Mouse (Mus musculus) testis, adult 2 months (tissue): ENCODE results near the gene Gprin1. TPM values are rescaled to one million over a fixed set of nuclear protein-coding genes. Genes with fewer than 3 reads are reported as not detected.
A peak's percentile ranks its signal among the peaks of the same experiment; 100 is the strongest.

Experiments
- H3K27ac ChIP-seq: fragments of 200-500 bp; 2 replicates; pipeline ENCODE4 v1.5.1; 2012; ENCODE audit warnings: low read depth, low read length; ENCODE audit not compliant: control insufficient read depth, insufficient read depth
- H3K27me3 ChIP-seq: fragments of 200-500 bp; 2 replicates; pipeline ENCODE4 v1.6.1; 2012; ENCODE audit warnings: mild to moderate bottlenecking, low read length, moderate library complexity; ENCODE audit not compliant: control insufficient read depth, insufficient read depth
- H3K36me3 ChIP-seq: fragments of 200-500 bp; 2 replicates; pipeline ENCODE4 v1.6.1; 2012; ENCODE audit warnings: mild to moderate bottlenecking, low read length; ENCODE audit not compliant: control insufficient read depth, insufficient read depth
- H3K4me1 ChIP-seq: fragments of 200-500 bp; 2 replicates; pipeline ENCODE4 v1.6.1; 2012; ENCODE audit warnings: low read length; ENCODE audit not compliant: control insufficient read depth, insufficient read depth
- H3K4me3 ChIP-seq: fragments of 200-500 bp; 2 replicates; pipeline ENCODE4 v1.5.1; 2012; ENCODE audit warnings: low read depth, mild to moderate bottlenecking, low read length, moderate library complexity, mixed read lengths; ENCODE audit not compliant: control insufficient read depth
- CTCF ChIP-seq: fragments of 200-500 bp; IDR thresholded peaks from 2 replicates; pipeline ENCODE4 v1.5.1; 2012; ENCODE audit warnings: low read depth, mild to moderate bottlenecking, inconsistent platforms, low read length, moderate library complexity; ENCODE audit not compliant: control insufficient read depth, insufficient read depth, insufficient replicate concordance
- POLR2A ChIP-seq: fragments of 200-500 bp; IDR thresholded peaks from 2 replicates; pipeline ENCODE4 v1.6.1; 2012; ENCODE audit warnings: low read depth, mild to moderate bottlenecking, inconsistent platforms, low read length, moderate library complexity; ENCODE audit not compliant: control insufficient read depth
- polyA plus RNA-seq: library from polyadenylated mRNA; depleted of rRNA; stranded (reverse); fragments of >200 nt; gene quantifications from 2 replicates; pipeline ENCODE4 v1.2.3, GENCODE M21; 2012

Gprin1 gene
- polyA plus RNA-seq, 1 experiment: 0.06 TPM

GRCm38 (mm10) chr13:54714393-54714792 is 35.3 kb downstream of the Gprin1 start:
- Histone ChIP-seq H3K4me1 (no peaks in the 10 kb centered on the region), H3K36me3 (no peaks in the 10 kb centered on the region), H3K27me3 (no peaks in the 10 kb centered on the region), H3K27ac (no peak overlapping the region), H3K4me3 (no peak overlapping the region)
- no peak for TF ChIP-seq POLR2A
- no peak for TF ChIP-seq CTCF

GRCm38 (mm10) chr13:54710866-54711265 is 38.8 kb downstream of the Gprin1 start:
- no peak overlapping the region for H3K4me3 ChIP-seq
- no peaks in the 10 kb centered on the region for H3K4me1 ChIP-seq
- H3K36me3 ChIP-seq: no peaks in the 10 kb centered on the region
- TF ChIP-seq POLR2A (no peak), CTCF (no peak)
- no peaks in the 10 kb centered on the region for H3K27me3 ChIP-seq
- H3K27ac ChIP-seq: no peak overlapping the region

- TF ChIP-seq CTCF: no peak
- TF ChIP-seq POLR2A: no peak
- no peak overlapping the region for H3K27ac ChIP-seq
- no peak overlapping the region for H3K4me3 ChIP-seq
- H3K4me1 ChIP-seq: no peaks in the 10 kb centered on the region
- no peaks in the 10 kb centered on the region for H3K27me3 ChIP-seq
- no peaks in the 10 kb centered on the region for H3K36me3 ChIP-seq
These were observed 44.8 kb downstream of the Gprin1 start for GRCm38 (mm10) chr13:54704890-54705289.

- no peak for TF ChIP-seq CTCF
- TF ChIP-seq POLR2A: no peak
- Histone ChIP-seq H3K4me3 (no peak overlapping the region), H3K36me3 (no peaks in the 10 kb centered on the region), H3K4me1 (no peaks in the 10 kb centered on the region), H3K27me3 (no peaks in the 10 kb centered on the region), H3K27ac (no peak overlapping the region)
These were observed 47.2 kb downstream of the Gprin1 start for GRCm38 (mm10) chr13:54702507-54702906.

- TF ChIP-seq POLR2A: no peak
- TF ChIP-seq CTCF: no peak
- Histone ChIP-seq H3K4me3 (no peak within 1 kb of the TSS), H3K27me3 (no peaks in the 10 kb centered on the region), H3K27ac (no peak within 1 kb of the TSS), H3K4me1 (no peaks in the 10 kb centered on the region), H3K36me3 (no peaks in the 10 kb centered on the region)
These were observed 48.4 kb downstream of the Gprin1 start, which contains the start of gene Cdhr2 for GRCm38 (mm10) chr13:54701243-54701642. Cdhr2 (plus strand) TSS chr13:54701461.

- Histone ChIP-seq H3K4me1 (peaks cover 17% of the 10 kb centered on the region), H3K36me3 (no peaks in the 10 kb centered on the region), H3K27me3 (no peaks in the 10 kb centered on the region), H3K4me3 (no peak overlapping the region), H3K27ac (no peak overlapping the region)
- TF ChIP-seq CTCF: no peak
- TF ChIP-seq POLR2A: no peak
These were observed 54.0 kb downstream of the Gprin1 start for GRCm38 (mm10) chr13:54695479-54696230.

GRCm38 (mm10) chr13:54694348-54695060 is 55.2 kb downstream of the Gprin1 start:
- Histone ChIP-seq H3K27me3 (no peaks in the 10 kb centered on the region), H3K4me1 (peaks cover 17% of the 10 kb centered on the region), H3K4me3 (peak overlapping the region; percentile 95), H3K27ac (peak overlapping the region; percentile 96), H3K36me3 (no peaks in the 10 kb centered on the region)
- no peak; the same call in 1 of the 2 replicates for TF ChIP-seq POLR2A
- TF ChIP-seq CTCF: no peak
